Comparison of ENCODE assay signal across 8 mouse cellular contexts in the genomic region with DNA sequence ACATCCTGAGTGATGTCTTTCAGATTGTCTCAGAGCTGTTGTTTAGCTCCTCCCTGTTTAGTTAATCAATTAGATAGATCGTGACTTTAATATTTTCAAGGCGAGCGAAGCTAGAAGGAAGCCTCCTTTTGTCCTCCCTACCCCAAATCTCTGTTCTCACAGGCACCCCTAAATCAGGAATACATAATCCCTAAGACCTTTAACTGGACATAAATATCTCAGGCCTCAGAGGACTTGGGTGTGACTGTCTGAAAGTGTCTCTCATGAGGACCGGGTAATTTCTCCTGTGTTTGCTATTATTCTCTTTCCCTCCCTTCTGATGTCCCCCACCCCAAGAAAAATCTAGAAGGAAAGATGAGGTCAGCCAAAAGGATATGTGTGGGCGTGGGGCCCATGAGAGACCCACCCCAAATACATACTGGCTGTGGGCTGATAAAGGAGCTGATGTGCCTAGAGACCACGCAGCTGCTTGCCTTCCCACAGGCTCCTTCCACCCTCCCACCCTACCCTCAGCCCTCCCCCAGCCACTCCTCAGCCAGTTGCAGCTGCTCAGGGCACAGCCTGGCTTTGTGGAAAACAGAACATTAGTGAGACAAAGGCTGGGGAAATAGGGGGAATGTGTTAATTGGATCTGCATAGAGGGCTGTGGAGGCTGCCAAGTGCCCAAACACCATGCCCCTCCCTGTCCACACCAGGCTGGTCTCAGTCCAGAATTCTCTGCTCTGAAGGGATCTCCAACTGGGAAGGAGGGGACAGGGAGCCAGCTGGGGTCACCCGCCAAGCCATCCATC.
DNase-seq lines count a peak whose midpoint lies in the region; ATAC-seq lines count a peak whose summit lies in the region.

No protein-coding gene starts in this region.

- DNase-seq in frontal cortex, postnatal 36 days (ENCODE audit: low spot score in 2 of 2) = no peak
- peak; percentile 34 for DNase-seq in right cerebral cortex, adult 18-20 months
- DNase-seq in right cerebral cortex, postnatal 4 days = no peak
- DNase-seq in lung, postnatal 14 days = peak; percentile 4
- DNase-seq in adrenal gland, postnatal 36 days = no peak
- DNase-seq in left cerebral cortex, postnatal 36 days (ENCODE audit: low spot score in 2 of 2) = no peak
- DNase-seq in layer of hippocampus, adult 9-10 months (ENCODE audit: low spot score) = no peak

- intact Hi-C loops in left cerebral cortex, postnatal 36 days (cut with DNase I) = loop anchor here (5.0 kb wide), 1 partner anchor 268 kb away; no protein-coding TSS in a partner anchor

- ATAC-seq in frontal cortex, adult (ENCODE audit: low TSS enrichment) = peak; percentile 62

Comparison
In these comparisons a context has a peak if more than half of its experiments do, and no peak if none do; other contexts are left out.
1. DNase-seq: peak in right cerebral cortex, adult 18-20 months (single experiment) and lung, postnatal 14 days (single experiment); none in frontal cortex, postnatal 36 days (0 of 2), right cerebral cortex, postnatal 4 days (single experiment), adrenal gland, postnatal 36 days (0 of 2), left cerebral cortex, postnatal 36 days (0 of 2) and layer of hippocampus, adult 9-10 months (single experiment).